Mouse (Mus musculus): ENCODE results near the gene Tmem44. TPM values are rescaled to one million over a fixed set of nuclear protein-coding genes. Genes with fewer than 3 reads are reported as not detected.

Tmem44 gene
- total and polyA plus RNA-seq, 2 experiments from 2014 or later, result 66.6 to 107 TPM

GRCm38 (mm10) chr16:30505311-30506031, 45.2 kb downstream of the Tmem44 start:
- DNase-seq (no peak), ATAC-seq (no peak)
- 78% methylated on average over 11 of the region's 11 CpGs for WGBS
- no peak overlapping the region for H3K9ac ChIP-seq
- no peak overlapping the region for H3K4me2 ChIP-seq (ENCODE audit: low read depth)
- H3K36me3 ChIP-seq (ENCODE audit: insufficient read depth), result no peaks in the 10 kb centered on the region
- no peaks in the 10 kb centered on the region for H3K9me3 ChIP-seq (ENCODE audit: low read length)
- H3K27me3 ChIP-seq (ENCODE audit: insufficient read depth, low read length), result no peaks in the 10 kb centered on the region
- H3K27ac ChIP-seq (ENCODE audit: low read depth, low read length), result no peak overlapping the region
- H3K4me1 ChIP-seq (ENCODE audit: insufficient read depth), result peaks cover 5% of the 10 kb centered on the region; the same call in 1 of the 2 replicates
- TF ChIP-seq CTCF (IDR thresholded peaks at IDR 0.05; ENCODE audit: low read depth), result no peak
- no peak overlapping the region for H3K4me3 ChIP-seq (ENCODE audit: low read depth, low read length)

- DNase-seq (no peak), ATAC-seq (no peak)
- Histone ChIP-seq H3K27me3 (ENCODE audit: insufficient read depth, low read length) (no peaks in the 10 kb centered on the region), H3K27ac (ENCODE audit: low read depth, low read length) (no peak overlapping the region), H3K4me3 (ENCODE audit: low read depth, low read length) (no peak overlapping the region), H3K9ac (no peak overlapping the region), H3K9me3 (ENCODE audit: low read length) (no peaks in the 10 kb centered on the region), H3K36me3 (ENCODE audit: insufficient read depth) (no peaks in the 10 kb centered on the region), H3K4me2 (ENCODE audit: low read depth) (no peak overlapping the region), H3K4me1 (ENCODE audit: insufficient read depth) (peaks cover 4% of the 10 kb centered on the region; the same call in 1 of the 2 replicates)
- no peak for TF ChIP-seq CTCF (IDR thresholded peaks at IDR 0.05; ENCODE audit: low read depth)
- WGBS, result 72% methylated on average over 4 of the region's 4 CpGs
These were observed 45.8 kb downstream of the Tmem44 start for GRCm38 (mm10) chr16:30504856-30505255.

GRCm38 (mm10) chr16:30503958-30504357, 46.7 kb downstream of the Tmem44 start:
- Histone ChIP-seq H3K4me2 (ENCODE audit: low read depth) (no peak overlapping the region), H3K36me3 (ENCODE audit: insufficient read depth) (no peaks in the 10 kb centered on the region), H3K27me3 (ENCODE audit: insufficient read depth, low read length) (no peaks in the 10 kb centered on the region), H3K9ac (no peak overlapping the region), H3K4me1 (ENCODE audit: insufficient read depth) (no peaks in the 10 kb centered on the region), H3K4me3 (ENCODE audit: low read depth, low read length) (no peak overlapping the region), H3K27ac (ENCODE audit: low read depth, low read length) (no peak overlapping the region), H3K9me3 (ENCODE audit: low read length) (no peaks in the 10 kb centered on the region)
- ATAC-seq, result 0 out of 2 replicates have a peak, but pooled peaks have one; percentile 46
- 16% methylated on average over 15 of the region's 15 CpGs for WGBS
- peak; percentile 45 for DNase-seq
- TF ChIP-seq CTCF (IDR thresholded peaks at IDR 0.05; ENCODE audit: low read depth), result peak; percentile 78

GRCm38 (mm10) chr16:30502221-30502891, 48.3 kb downstream of the Tmem44 start:
- DNase-seq, result no peak

GRCm38 (mm10) chr16:30501621-30502020, 49.0 kb downstream of the Tmem44 start:
- no peak overlapping the region for H3K9ac ChIP-seq
- no peak for DNase-seq
- H3K36me3 ChIP-seq (ENCODE audit: insufficient read depth), result no peaks in the 10 kb centered on the region
- no peaks in the 10 kb centered on the region for H3K4me1 ChIP-seq (ENCODE audit: insufficient read depth)
- H3K27me3 ChIP-seq (ENCODE audit: insufficient read depth, low read length), result no peaks in the 10 kb centered on the region
- no peak overlapping the region for H3K4me3 ChIP-seq (ENCODE audit: low read depth, low read length)
- H3K4me2 ChIP-seq (ENCODE audit: low read depth), result no peak overlapping the region
- WGBS, result 71% methylated on average over 5 of the region's 5 CpGs
- ATAC-seq, result no peak
- TF ChIP-seq CTCF (IDR thresholded peaks at IDR 0.05; ENCODE audit: low read depth), result no peak
- H3K9me3 ChIP-seq (ENCODE audit: low read length), result no peaks in the 10 kb centered on the region
- no peak overlapping the region for H3K27ac ChIP-seq (ENCODE audit: low read depth, low read length)

More at GRCm38 (mm10) chr16:30502221-30502891, 48.3 kb downstream of the Tmem44 start:
- WGBS, result 49% methylated on average over 25 of the region's 25 CpGs
- ATAC-seq, result no peak
- Histone ChIP-seq H3K27ac (ENCODE audit: low read depth, low read length) (no peak overlapping the region), H3K27me3 (ENCODE audit: insufficient read depth, low read length) (no peaks in the 10 kb centered on the region), H3K36me3 (ENCODE audit: insufficient read depth) (no peaks in the 10 kb centered on the region), H3K4me1 (ENCODE audit: insufficient read depth) (no peaks in the 10 kb centered on the region), H3K9ac (no peak overlapping the region), H3K4me2 (ENCODE audit: low read depth) (no peak overlapping the region; the same call in 1 of the 2 replicates), H3K9me3 (ENCODE audit: low read length) (no peaks in the 10 kb centered on the region), H3K4me3 (ENCODE audit: low read depth, low read length) (no peak overlapping the region)
- no peak for TF ChIP-seq CTCF (IDR thresholded peaks at IDR 0.05; ENCODE audit: low read depth)

GRCm38 (mm10) chr16:30500223-30500622, 50.4 kb downstream of the Tmem44 start:
- Histone ChIP-seq H3K4me2 (ENCODE audit: low read depth) (no peak overlapping the region), H3K9me3 (ENCODE audit: low read length) (no peaks in the 10 kb centered on the region), H3K36me3 (ENCODE audit: insufficient read depth) (no peaks in the 10 kb centered on the region), H3K27ac (ENCODE audit: low read depth, low read length) (no peak overlapping the region), H3K4me1 (ENCODE audit: insufficient read depth) (no peaks in the 10 kb centered on the region), H3K4me3 (ENCODE audit: low read depth, low read length) (no peak overlapping the region), H3K9ac (no peak overlapping the region), H3K27me3 (ENCODE audit: insufficient read depth, low read length) (no peaks in the 10 kb centered on the region)
- 89% methylated on average over 7 of the region's 7 CpGs for WGBS
- DNase-seq (no peak), ATAC-seq (no peak)
- TF ChIP-seq CTCF (IDR thresholded peaks at IDR 0.05; ENCODE audit: low read depth), result no peak
